Mouse (Mus musculus): Measurements from ENCODE around the gene Dnaja2.

The Dnaja2 gene

DNA sequence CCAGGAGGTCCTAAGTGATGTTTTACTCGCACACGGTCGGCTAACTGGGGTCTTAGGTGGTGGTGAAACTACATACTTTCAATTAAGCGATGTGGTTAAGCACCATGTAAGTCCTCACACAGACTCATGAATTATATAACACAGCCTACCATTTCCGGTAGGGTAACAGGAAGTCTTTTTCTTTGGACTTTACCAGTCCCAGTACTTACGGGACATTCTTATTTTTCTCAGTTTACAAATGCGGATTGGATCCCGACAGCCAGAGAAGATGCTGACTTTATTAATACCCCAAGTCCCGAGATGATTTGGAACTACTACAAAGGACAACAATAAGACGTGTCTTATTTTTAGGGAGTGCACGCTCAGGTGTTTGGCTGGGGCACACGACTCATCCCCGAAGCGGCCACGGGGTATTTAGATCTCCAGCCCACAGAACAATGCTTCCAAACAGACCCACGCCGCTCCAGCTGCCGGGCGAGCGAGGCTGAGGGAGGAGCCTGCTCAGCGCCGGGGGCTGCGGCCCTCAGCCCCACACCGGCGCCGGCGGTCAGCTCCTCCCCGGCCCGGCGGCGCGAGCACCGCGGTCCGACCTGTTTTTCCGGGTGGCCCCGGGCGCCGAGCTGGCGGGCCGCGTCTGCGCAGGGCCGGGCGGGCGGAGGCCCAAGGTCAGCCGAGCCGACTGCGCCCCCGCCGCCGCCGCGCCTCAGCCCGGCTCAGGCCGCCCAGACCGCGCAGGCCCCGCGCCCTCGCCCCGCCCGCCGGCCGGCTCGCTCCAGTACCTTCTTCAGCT is 558 bp downstream of the Dnaja2 start:
- DNase-seq, result no peak

DNA sequence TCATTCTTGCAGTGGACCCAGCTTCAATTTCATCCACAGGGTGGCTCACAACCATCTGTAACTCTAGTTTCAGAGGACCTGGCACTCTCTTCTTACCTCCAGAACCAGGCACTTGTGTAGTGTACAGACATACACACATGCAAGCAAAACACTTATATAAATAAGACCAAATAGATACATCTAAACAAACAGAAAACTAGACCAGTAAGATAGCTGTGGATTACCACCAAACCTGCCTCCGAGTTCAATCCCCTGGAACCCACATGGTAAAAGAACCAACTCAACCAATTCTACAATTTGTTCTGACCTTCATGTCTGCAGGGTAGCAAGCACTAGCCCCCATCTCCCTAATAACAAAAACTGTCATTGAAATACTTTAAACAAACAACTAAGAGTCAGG is 3.2 kb downstream of the Dnaja2 start:
- DNase-seq, result no peak

DNA sequence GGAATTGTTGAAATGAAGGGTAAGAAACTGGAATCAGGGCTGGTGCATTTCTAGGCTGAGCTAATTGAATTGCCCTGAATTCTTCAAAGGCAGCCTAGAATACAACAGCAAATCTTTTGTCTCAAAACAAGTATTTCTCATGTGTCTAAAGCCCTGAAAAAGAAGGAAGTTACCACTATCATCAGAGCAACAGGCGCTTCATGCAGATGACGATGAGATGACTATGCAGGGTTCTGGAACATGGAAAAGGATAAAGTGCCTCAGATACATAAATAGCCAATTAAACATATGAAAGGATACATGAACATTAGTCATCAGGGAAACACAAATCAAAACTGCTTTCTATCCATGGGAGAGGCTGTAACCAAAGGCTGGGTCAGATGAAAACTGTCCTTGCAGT is 18.8 kb downstream of the Dnaja2 start:
- no peak for DNase-seq

DNA sequence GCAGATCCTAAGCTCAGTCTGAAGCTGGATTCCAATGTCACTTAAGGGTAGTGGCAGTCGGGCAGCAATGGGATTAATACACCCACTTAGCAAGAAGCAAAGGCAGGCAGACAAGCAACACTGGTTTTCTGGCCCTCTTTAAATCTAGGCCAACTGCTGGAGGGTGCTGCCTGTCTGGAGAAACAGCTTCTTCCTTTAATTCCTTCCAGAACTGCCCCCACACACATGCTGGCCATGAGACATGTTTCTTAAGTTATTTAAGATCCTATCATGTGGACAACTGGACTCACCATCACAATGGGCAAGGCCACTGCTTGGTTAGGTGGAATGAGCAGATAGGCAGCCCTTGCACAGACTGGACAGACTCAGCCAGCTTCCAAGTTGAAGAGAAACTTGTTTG is 21.0 kb downstream of the Dnaja2 start:
- DNase-seq, result no peak

DNA sequence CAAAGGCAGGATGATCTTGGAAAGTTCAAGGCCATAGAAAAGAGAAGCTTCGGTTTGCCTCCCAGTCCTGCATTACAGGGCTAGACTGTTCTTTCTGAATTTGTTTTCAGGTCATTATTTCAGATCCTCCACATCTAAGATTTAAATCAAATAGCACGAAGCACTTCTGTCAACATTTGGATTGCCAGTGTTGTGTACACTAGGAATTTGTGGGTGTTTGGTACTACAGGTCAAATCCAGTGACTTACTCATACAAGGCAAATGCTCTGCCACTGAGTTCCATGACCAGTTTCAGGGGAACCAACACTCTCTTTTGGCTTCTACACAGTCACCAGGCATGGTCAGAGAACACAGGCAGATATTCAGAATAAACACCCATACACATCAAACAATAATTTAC is 21.7 kb downstream of the Dnaja2 start:
- no peak for DNase-seq

DNA sequence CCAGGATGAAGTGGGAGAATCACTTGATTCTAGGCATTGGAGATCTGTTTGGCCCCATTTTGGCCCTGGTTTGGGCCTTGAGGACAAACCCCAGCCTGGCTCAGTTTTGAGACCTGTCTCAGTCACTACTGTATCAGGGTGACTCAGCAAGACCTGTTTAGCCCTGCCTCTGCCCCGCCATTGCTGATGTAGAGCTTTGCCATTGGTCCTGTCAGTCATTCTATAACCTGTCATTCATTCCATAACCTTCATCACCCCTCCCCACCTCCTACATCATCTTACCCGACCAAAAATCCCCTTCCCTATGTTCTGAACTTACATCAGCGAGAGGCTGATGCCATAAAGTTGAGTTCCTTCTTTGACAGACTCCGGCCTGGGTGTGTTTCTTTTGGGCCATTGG is 22.3 kb downstream of the Dnaja2 start:
- no peak for DNase-seq

DNA sequence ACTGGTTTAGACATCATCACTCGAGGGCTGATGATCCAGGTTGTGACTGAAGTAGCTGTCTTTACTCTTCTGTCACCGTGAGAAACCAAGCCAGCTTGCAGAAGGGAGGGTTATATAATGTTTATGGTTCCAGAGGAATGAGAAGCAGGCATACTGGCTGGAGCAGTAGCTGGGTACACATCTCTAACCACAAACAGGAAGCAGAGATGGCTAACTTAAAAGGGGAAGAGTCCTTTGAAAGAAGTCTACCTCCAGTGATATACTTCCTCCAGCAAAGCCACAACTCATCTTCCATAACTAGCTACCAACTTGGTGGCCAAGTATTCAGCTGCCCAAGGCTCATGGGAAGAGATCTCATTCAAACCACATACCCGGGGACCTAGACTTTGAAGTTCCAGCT is 23.7 kb downstream of the Dnaja2 start:
- DNase-seq, result no peak

DNA sequence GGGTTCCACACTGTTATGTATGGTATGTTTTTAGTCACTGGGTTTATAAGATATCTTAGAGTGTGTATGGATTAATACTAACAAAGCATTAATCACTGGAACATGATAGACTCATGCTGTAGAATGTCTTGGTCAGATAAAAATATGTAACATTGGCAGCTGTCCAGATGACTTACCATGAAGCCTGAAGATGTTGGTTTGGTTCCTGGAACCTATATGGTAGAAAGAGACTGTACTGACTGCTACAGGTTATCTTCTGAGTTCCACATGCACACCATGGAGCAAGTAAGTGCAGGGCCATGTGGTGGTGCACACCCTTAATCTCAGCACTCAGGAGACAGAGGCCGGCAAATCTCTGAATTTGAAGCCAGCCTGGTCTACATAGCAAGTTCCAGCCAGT is 24.4 kb downstream of the Dnaja2 start:
- no peak for DNase-seq

DNA sequence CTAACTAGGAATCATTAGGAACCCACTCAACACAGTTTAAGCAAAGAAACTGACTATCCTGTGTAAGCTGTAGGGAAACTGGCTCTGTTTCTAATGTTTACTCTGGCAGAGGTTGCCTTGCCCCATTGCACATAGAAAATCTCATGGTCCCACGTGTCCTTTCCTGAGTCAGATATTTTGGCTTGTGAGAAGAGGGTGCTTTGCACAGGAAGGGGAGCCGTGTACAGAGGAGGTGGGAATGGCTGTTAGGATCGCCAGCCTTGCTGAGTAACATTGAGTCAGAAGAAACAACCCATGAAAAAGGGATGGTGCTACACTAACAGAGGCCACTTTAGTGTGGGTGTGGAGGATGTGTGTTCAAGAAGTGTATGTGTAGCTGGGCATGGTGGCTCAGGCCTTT is 26.2 kb downstream of the Dnaja2 start:
- no peak for DNase-seq

DNA sequence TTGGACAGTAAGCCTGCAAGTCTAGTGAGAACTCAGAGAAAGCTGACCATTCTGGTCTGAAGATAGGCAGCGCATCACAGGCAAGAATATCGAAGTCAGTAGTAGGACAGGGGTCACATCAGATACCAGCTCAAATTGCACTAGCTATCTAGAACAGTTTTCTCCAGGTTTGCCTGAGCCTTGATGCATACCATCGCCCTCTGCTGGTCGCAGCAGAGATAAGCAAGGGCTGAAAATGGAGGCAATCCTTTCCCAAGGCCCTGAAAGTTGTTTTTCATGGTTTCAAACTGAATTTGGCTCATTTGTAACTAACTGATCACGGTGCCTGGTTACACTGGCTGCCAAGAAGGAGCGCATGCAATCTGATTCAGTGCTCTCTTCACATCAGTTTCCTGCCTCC is 29.0 kb downstream of the Dnaja2 start:
- peak; percentile 48 for DNase-seq

DNA sequence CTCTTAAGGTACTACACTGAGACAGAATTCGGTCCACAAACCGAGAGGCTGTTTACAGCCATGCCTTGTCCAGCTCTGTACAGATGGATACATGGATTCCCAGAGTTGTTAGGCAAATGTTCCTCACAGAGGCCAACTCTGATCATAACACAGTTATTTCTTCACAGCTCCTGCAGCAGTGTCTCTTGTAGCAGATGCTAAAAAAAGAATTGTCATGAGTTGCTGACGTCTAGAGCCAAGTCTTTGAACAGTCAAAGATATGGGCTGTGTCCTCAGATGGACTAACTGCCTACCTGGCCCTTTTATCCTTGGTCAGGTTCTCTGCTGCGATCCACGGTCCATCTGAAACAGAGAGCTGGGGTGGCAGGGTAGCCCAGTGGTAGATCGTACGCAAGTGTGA is 31.1 kb downstream of the Dnaja2 start:
- no peak for DNase-seq

DNA sequence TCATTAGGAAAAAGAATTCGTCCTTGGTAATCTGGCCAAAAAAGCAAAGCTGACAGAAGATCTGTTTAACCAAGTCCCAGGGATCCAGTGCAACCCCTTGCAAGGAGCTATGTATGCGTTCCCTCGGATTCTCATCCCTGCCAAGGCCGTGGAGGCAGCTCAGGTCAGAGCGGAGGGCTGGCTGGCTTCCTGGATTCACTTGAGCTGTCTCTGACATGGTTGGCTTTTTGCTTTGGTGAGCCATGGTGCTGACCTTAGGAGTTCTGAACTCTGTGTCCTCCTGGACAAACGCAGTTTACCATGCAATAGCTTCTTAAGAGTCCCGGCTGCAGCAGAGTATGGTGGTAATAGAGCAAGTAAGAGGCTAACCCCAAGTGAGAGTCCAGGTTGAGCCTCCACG is 33.8 kb downstream of the Dnaja2 start:
- DNase-seq, result no peak

DNA sequence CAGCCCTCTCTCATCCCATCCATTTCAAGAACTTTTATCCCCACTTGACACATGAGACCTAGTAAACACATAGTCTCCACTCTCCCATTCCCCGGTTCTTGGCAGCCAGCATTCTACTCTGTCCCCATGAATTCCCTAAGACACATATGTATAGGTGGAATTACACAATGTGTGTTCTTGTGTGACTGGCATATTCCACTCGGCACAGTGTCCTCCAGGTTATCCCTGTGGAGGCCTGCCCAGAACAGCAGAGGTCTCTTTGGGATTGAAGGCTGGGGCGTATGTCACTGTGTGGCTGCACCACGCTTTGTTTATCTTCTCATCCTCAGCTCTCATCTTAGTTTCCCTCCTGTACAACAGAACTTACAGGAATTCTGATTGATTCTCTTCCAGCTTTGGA is 34.6 kb downstream of the Dnaja2 start:
- DNase-seq, result no peak

DNA sequence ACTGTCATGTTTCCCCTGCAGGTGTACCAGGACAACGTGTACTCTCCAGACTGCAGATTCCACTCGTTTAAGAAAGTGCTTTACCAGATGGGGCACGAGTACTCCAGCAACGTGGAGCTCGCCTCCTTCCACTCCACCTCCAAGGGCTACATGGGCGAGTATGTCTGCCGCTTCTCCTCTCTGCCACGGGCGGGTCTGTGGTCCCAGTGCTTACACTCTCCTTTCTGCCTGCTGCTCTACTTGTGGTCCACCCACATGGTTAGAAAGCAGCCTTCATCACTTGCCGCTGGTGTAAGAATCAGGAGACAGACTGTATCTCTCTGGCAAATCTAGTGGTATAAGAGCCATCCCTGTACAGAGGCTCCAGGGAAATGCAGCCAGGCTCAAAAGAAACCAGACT is 37.2 kb downstream of the Dnaja2 start:
- DNase-seq, result no peak

DNA sequence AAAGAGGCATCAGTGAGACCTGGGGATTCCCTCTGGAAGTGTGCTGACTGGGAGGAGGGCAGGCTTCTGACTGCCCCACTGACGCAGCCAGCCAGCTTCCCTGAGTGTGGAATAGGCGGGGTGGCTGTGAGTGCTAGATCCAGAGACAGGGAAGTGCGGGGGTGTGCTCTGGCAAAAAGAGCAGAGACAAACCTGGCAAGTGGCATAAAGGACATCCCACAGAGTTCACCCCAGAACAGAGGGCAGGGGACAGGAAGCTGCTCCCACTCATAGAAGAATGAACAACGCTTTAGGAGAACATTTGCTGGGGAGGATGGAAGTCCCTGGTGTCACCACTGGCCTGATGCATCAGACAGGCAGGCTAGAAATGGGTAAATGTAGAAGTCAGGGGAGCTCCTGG is 37.8 kb downstream of the Dnaja2 start:
- DNase-seq, result no peak

DNA sequence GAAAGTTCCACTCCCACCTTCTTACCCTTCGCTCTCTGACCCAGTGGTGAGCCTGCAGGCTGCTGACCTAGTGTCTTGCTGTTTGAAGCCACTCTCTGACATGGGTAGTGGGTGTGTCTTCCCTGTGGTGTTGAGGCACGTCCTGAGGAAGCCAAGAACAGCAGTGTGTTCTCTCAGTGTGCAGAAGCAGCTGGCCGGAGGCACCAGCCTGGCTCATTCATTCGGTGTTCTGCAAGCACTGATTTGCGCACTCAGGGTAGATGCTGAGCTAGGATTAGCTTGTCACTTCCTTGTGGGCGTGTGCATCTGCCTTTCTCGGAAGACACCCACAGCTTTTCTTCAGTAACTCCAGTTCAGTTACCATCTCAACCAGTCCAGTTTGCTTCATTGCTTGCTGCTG is 39.8 kb downstream of the Dnaja2 start:
- DNase-seq, result no peak

DNA sequence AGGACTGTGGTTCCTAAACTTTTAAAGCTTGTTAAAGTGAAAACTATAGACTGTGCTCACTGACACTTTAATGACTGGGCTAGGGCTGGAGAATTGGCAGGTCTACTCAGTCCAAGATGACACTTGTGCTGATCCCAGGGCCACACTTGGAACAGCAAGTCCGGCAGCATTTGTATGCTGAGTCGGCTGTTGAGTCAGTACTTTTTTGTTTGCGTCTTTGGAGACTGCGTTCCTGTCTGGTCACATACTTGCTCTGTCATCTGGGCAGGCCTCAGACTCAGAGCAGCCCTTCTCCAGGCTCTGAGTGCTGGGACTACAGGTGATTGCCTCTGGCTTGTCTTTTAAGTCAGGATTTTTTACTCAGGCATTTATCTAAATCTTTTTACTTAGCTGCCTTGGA is 41.9 kb downstream of the Dnaja2 start:
- DNase-seq, result no peak

DNA sequence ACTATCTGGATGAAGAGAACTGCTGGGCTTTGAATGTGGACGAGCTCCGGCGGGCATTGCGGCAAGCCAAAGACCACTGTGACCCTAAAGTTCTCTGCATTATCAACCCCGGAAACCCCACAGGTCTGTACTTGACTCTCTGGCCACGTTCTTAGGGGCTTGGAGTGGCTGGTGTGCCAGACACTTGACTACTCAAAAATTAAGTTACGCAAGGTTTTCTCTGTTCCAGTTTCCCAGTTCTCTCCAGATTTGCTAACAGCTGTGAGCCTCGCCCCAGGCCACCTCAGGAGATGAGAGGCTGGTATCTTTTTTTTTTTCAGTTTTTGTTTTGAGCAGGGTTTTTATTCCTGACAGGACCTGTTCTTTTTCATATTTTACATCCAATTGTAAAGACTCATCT is 42.9 kb downstream of the Dnaja2 start:
- no peak for DNase-seq

DNA sequence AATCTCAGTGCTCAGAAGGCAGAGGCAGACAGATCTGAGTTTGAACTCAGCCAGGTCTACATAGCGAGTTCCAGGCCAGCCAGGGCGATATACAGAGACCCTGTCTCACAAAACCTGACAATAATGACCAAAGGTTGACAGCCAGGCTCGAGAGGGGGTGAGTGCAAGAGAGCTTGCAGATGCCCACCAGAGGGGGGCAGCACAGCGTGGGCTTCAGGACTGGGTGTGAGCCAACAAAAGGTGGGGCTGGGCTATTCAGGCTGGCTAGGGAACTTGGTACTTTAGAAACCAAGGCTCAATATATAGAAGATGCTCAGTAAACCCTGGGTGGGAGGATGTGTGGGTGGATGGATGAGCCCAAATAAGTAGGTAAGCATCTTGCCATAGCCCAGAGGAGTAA is 46.5 kb downstream of the Dnaja2 start:
- DNase-seq, result no peak

DNA sequence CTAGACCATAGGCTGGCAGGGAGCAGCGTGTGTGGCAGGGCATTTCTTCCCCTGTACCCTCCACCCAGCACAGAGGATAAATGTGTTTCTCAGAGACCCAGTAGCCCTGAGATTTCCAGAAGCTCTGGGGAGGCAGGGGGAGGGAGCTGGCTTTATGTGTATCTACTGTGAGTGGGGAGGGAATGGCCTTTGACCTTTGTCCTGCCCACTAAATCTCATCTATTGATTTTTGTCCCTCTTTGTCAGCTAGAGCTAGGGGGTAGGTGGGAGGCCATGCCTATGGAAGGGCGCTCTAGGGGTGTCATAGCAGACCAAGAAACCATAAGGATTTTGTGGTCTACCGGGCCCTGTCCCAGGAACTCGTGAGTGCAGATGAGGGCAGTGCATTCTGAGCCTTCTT is 48.5 kb downstream of the Dnaja2 start:
- DNase-seq, result no peak

DNA sequence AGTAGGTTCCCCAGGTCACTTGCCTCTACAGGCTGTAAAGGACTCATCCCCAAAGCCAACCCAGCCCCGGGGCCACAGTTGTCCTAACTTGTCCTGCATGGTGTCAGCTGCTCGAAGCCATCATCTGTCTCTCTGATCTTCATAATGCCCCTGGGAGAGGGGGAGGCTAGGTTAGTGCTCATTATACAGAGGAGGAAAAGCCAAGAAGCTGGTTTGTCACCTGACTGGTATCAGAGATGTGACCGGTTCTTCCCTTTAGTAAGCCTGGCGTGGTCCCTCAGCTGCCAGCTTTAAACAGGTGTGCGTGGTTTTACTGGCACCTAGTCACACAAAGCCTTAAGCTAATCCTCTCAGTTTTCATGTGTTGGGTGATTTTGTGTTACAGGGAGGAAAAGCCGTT is 50.4 kb downstream of the Dnaja2 start:
- no peak for DNase-seq

DNA sequence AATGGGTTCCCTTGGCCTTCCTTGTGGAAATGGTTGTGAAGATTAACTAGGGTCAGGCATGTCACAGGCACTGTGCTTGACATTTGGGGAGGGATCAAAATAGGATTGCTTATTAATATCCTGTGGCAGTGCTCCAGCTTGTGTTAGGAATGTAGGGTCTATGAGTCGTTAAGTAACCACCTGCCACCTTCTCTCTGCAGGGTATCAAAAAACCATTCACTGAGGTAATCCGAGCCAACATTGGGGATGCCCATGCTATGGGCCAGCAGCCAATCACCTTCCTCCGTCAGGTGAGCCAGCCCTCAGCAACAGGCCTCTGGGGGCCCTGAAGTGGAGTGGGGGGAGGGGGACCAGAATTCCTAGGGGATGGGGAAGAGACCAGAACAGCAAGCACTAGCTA is 52.1 kb downstream of the Dnaja2 start:
- no peak for DNase-seq

DNA sequence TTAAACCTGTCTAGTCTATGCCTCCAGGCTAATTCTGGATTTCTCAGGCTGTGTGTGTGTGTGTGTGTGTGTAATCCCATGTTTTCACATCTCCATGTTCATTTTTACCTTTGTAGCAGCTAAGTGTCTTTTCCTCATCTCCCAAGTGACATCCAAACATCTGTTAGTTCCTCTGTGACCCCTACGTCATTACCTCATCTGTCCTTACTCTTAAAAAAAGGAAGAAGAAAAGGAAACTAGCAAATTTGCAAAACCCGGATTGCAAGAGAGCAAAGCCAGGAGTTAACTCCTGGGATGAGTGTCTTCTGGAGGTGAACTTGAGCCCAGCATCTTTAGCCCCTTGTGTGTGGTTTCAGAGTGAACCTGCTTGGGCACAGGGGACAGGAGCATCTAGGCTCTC is 52.8 kb downstream of the Dnaja2 start:
- DNase-seq, result no peak

DNA sequence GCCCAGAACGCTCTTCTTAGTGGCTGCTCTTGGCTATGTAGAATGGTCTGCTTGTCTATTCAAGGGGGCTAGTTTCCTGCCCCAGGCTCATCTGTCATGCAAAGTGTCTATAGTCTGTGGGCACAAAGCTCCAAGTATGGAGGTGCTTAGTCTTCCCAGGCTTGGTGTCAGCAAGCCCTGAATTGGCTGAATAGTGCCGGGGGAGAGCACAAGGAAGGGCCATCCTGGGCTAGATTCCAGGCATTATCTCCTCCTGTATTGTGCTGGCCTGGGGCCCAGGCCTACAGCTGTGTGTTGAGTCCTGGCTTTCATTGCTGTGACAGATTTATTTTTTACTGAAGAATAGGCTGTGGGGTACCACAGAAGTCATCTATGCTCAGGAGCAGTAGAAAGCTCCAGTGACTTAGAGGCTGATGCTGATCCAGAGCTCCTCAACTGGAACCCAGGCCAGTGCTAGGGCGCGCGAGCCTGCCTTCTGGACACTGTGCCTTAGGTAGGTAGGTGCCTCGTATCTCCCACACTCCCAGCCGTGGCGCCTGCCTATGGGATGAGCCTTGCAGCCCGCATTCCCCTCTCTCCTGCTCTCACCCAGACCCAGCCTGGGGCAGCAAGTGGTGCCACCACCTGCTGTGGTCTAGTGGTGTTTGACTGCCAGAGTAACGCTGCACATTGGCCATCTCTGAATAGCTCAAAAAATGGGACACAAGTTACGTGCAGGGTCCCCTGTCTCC is 54.0 kb downstream of the Dnaja2 start:
- DNase-seq, result peak; percentile 39

DNA sequence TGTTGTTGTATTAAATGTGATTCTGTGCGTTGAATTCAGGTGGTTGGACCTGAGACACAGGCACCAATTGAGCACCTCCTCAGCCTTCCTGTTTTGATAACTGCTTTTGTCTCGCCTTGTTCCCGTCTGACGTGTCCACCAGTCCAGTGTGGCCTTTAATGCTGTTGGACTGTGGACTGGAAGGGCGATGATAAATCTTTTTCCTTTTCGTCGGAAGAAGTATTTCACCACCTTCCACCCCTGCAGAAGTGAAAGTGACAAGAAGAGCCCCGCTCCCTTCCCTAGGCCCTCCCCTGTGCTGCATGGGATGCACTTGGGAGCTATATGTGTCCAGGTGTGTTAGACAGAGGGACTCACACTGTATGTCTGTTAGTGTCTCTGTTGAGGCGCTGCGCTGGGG is 54.7 kb downstream of the Dnaja2 start:
- no peak for DNase-seq

All from cerebellum, adult 8-10 months (tissue).